Mouse (Mus musculus) C2C12 (cell line): Measurements from ENCODE around the gene Ppa2. TPM values are rescaled to one million over a fixed set of nuclear protein-coding genes. Genes with fewer than 3 reads are reported as not detected.

Experiments
- H3K27me3 ChIP-seq: one replicate; pipeline ENCODE4 v1.6.1; 2011; ENCODE audit not compliant: control insufficient read depth, insufficient read depth, insufficient read length
- H3K36me3 ChIP-seq: one replicate; pipeline ENCODE4 v1.6.1; 2011; ENCODE audit not compliant: control insufficient read depth, insufficient read depth
- H3K4me3 ChIP-seq: one replicate; pipeline ENCODE4 v1.5.1; 2011; ENCODE audit warnings: mild to moderate bottlenecking, control low read depth; ENCODE audit not compliant: poor library complexity, insufficient read depth, severe bottlenecking
- H3K79me2 ChIP-seq: one replicate; pipeline ENCODE4 v1.6.1; 2011; ENCODE audit not compliant: control insufficient read depth, insufficient read depth
- H3K79me3 ChIP-seq: one replicate; pipeline ENCODE4 v1.6.1; 2011; ENCODE audit warnings: low read depth, control low read depth
- H3ac ChIP-seq: one replicate; pipeline ENCODE3; 2011; ENCODE audit warnings: low read depth; ENCODE audit not compliant: control insufficient read depth, insufficient read length
- CEBPB ChIP-seq: IDR thresholded peaks from one replicate; pipeline ENCODE4 v1.6.1; 2011; ENCODE audit warnings: low read depth, mild to moderate bottlenecking, control low read depth, moderate library complexity
- CTCF ChIP-seq: IDR thresholded peaks from one replicate; pipeline ENCODE4 v1.5.1; 2011; ENCODE audit not compliant: control insufficient read depth, insufficient read depth, insufficient read length
- FOSL1 ChIP-seq: IDR thresholded peaks from one replicate; pipeline ENCODE4 v1.8.0; 2011; ENCODE audit warnings: mild to moderate bottlenecking, low read length; ENCODE audit not compliant: poor library complexity, insufficient read depth, severe bottlenecking
- MAX ChIP-seq: IDR thresholded peaks from one replicate; pipeline ENCODE4 v1.6.1; 2011; ENCODE audit warnings: mild to moderate bottlenecking, control low read depth
- MYOD1 ChIP-seq: IDR thresholded peaks from one replicate; pipeline ENCODE4 v1.6.1; 2011; ENCODE audit warnings: low read depth; ENCODE audit not compliant: control insufficient read depth, insufficient read length
- MYOG ChIP-seq: IDR thresholded peaks from one replicate; pipeline ENCODE4 v1.6.1; 2011; ENCODE audit not compliant: control insufficient read depth, insufficient read length; ENCODE audit errors: extremely low read depth
- USF1 ChIP-seq: IDR thresholded peaks from one replicate; pipeline ENCODE4 v1.6.1; 2011; ENCODE audit warnings: low read depth, mild to moderate bottlenecking, control low read depth, moderate library complexity
- polyA plus RNA-seq: library from polyadenylated mRNA; unstranded; fragments of >200 nt; fragmentation: generic; extraction: Trizol; gene quantifications from one replicate; pipeline ENCODE4 v1.2.1, GENCODE M21; 2012; ENCODE audit warnings: missing spikeins

Gene Ppa2
- polyA plus RNA-seq, 1 experiment = 41.2 TPM

DNA sequence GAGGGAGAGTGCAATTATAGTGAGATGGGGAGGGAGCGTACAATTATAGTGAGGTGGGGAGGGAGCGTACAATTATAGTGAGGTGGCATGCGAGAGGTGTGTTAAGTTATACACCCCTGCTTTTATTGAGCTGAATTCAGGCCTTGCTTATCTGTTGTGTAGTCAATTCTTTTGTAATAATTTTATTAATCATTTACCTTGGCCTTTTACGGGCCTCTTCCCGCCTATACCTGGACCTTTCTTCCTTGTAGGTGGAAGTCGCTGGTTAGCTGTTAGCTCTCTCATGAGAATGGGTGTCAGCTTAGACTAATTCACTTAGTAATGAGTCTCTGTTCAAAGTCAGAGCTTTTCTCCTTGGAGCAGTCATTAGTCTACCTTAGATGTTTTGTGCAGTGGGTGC, 10.4 kb downstream of the Ppa2 start:
- no peaks in the 10 kb centered on the region for H3K36me3 ChIP-seq
- no peak overlapping the region for H3K4me3 ChIP-seq
- peaks cover 1% of the 10 kb centered on the region for H3K79me3 ChIP-seq
- H3K27me3 ChIP-seq = no peaks in the 10 kb centered on the region
- H3ac ChIP-seq = no peak overlapping the region
- no peaks in the 10 kb centered on the region for H3K79me2 ChIP-seq
- no peak for TF ChIP-seq CTCF
- TF ChIP-seq MYOG = no peak
- TF ChIP-seq FOSL1 = no peak
- no peak for TF ChIP-seq CEBPB
- no peak for TF ChIP-seq MAX

DNA sequence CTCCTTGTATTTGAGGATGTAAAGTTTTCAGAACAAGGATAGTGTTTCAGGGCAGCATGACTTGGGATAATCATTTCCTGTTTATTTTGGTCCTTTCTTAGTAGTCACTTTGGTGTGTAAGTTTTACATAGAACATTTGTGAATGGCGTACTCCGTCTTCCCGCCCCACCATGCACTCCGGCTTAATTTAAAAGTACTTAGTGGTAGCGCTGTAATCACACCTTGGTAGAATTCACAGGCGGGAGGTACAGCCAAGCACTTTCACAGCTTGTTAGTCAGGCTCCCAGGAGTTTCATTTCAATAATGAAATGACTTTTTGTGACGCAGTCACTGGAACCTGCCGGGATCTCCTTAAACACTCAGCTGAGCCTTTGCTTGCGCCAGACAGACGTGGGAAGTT, 12.0 kb downstream of the Ppa2 start:
- no peaks in the 10 kb centered on the region for H3K27me3 ChIP-seq
- no peaks in the 10 kb centered on the region for H3K36me3 ChIP-seq
- H3K79me2 ChIP-seq = no peaks in the 10 kb centered on the region
- no peaks in the 10 kb centered on the region for H3K79me3 ChIP-seq
- no peak overlapping the region for H3K4me3 ChIP-seq
- no peak overlapping the region for H3ac ChIP-seq
- TF ChIP-seq CTCF = no peak
- no peak for TF ChIP-seq USF1
- no peak for TF ChIP-seq CEBPB
- no peak for TF ChIP-seq MYOG
- no peak for TF ChIP-seq MAX
- TF ChIP-seq FOSL1 = no peak
- TF ChIP-seq MYOD1 = no peak

DNA sequence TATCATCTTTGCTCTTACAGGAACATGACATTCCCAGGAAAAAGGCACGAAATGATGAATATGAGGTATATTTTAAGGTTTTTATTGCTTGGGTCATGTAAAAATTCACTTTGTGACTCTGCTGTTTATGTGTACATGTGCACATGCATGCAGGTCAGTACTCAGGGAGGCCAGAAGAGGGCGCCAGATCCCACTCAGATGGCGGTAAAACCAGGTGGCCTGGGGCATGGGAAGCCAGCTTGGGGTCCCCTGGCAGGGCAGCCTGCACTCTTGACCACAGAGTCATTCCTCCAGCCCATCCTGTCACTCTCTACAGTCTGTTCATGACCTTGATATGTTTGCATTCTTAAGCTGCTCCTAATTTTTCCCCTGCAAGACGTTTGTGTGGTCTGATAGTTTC, 12.6 kb downstream of the Ppa2 start:
- H3K4me3 ChIP-seq = no peak overlapping the region
- H3K36me3 ChIP-seq = no peaks in the 10 kb centered on the region
- no peaks in the 10 kb centered on the region for H3K27me3 ChIP-seq
- TF ChIP-seq USF1 = no peak
- TF ChIP-seq CTCF = no peak
- TF ChIP-seq CEBPB = no peak
- TF ChIP-seq FOSL1 = no peak
- TF ChIP-seq MAX = no peak
- no peak for TF ChIP-seq MYOD1
- no peak for TF ChIP-seq MYOG
- H3K79me3 ChIP-seq = no peaks in the 10 kb centered on the region
- H3K79me2 ChIP-seq = no peaks in the 10 kb centered on the region
- no peak overlapping the region for H3ac ChIP-seq

DNA sequence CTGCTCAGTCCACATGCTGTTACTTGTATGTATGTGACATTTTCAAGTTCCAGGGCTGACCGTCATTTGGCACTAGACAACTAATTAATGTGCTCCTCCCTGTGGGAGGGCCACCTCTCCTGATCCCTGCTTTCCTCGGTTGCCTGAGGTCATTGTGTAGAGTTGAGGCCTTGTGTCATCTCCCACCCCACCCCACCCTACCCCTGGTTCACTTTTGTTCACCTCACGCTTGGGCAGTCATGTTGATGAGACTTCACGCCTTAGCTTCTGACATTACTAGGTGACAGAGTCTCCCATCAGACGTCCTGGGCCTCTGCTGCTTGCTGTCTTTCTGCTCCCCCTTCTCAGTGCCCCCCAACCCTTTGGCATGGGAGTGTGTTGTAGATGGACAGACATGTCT, 15.2 kb downstream of the Ppa2 start:
- TF ChIP-seq MAX = no peak
- no peak for TF ChIP-seq CTCF
- no peak for TF ChIP-seq FOSL1
- TF ChIP-seq USF1 = no peak
- TF ChIP-seq CEBPB = no peak
- no peak for TF ChIP-seq MYOD1
- TF ChIP-seq MYOG = no peak
- Histone ChIP-seq H3ac (no peak overlapping the region), H3K4me3 (no peak overlapping the region), H3K79me2 (no peaks in the 10 kb centered on the region), H3K36me3 (peaks cover 2% of the 10 kb centered on the region), H3K79me3 (no peaks in the 10 kb centered on the region), H3K27me3 (no peaks in the 10 kb centered on the region)

DNA sequence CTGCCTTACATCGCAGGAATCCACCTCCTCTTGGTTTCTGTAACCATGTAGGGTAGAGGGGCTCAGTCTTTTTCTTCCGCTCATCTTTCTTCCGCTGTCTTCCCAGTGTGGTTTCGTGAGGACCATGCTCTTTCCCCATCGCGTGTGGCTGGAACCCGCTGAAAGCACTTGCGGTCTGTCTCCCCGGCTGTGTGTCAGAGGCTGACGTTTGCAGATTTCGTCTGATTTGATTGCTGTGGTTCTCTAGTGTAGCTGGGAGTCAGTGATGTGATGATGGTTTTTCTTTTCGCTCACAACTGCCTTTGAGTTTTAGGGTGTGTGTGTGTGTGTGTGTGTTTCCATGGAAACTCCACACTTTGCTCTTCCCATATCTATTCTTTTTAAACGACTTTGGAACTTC, 18.6 kb downstream of the Ppa2 start:
- Histone ChIP-seq H3K4me3 (no peak overlapping the region), H3ac (no peak overlapping the region), H3K36me3 (peaks cover 12% of the 10 kb centered on the region), H3K27me3 (no peaks in the 10 kb centered on the region), H3K79me2 (no peaks in the 10 kb centered on the region), H3K79me3 (no peaks in the 10 kb centered on the region)
- TF ChIP-seq MYOD1 (no peak), FOSL1 (no peak), CTCF (no peak), MYOG (no peak), MAX (no peak), USF1 (no peak), CEBPB (no peak)

DNA sequence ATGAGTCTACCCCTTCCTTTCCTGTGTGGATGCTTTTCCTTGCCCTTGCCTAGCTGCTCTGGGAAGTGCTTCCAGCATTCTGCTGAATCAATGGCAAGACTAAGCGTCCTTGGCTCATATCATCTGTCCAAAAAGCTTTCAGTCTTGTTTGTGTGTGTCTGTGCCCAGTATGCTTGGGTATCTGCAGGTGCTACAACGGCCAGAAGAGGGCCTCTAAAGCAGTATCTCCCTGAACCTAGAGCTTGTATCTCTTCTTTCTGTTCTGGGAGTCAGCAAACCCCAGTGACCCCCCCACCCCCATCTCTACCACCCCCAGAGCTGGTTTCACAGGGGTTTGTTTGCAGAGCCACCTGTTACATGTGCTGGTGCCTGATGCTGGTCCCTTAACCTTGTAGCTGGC, 19.5 kb downstream of the Ppa2 start:
- Histone ChIP-seq H3ac (no peak overlapping the region), H3K79me2 (no peaks in the 10 kb centered on the region), H3K79me3 (no peaks in the 10 kb centered on the region), H3K36me3 (peaks cover 12% of the 10 kb centered on the region), H3K4me3 (no peak overlapping the region), H3K27me3 (no peaks in the 10 kb centered on the region)
- no peak for TF ChIP-seq CEBPB
- TF ChIP-seq MYOD1 = no peak
- TF ChIP-seq MYOG = no peak
- no peak for TF ChIP-seq MAX
- no peak for TF ChIP-seq USF1
- TF ChIP-seq FOSL1 = no peak
- no peak for TF ChIP-seq CTCF
